Mouse (Mus musculus) heart, postnatal 0 days (tissue): ENCODE measurements around the gene Fam71e2. TPM values are rescaled to one million over a fixed set of nuclear protein-coding genes. Genes with fewer than 3 reads are reported as not detected.

Experiments
- ATAC-seq: fragments of 200-750 bp; cut with Nextera tagmentation; 2 replicates; pipeline ENCODE4 v1.8.0; 2017; ENCODE audit warnings: low read depth, moderate number of reproducible peaks, moderate library complexity; ENCODE audit not compliant: insufficient read depth
- DNase-seq: peaks from one replicate; pipeline ENCODE4 v3.0.0-alpha.2; 2016; ENCODE audit warnings: low spot score
- H3K27ac ChIP-seq: fragments of 300-500 bp; sonication (generic); 2 replicates; pipeline ENCODE4 v1.5.1; 2014; ENCODE audit warnings: low read depth, mild to moderate bottlenecking
- H3K27me3 ChIP-seq: fragments of 300-500 bp; sonication (generic); 2 replicates; pipeline ENCODE4 v1.6.1; 2014; ENCODE audit warnings: low read length, mixed read lengths; ENCODE audit not compliant: control insufficient read depth, insufficient read depth
- H3K36me3 ChIP-seq: fragments of 300-500 bp; sonication (generic); replicated peaks from 2 replicates; pipeline ENCODE4 v1.6.1; 2014; ENCODE audit warnings: low read length, mixed read lengths; ENCODE audit not compliant: control insufficient read depth, insufficient read depth
- H3K4me1 ChIP-seq: fragments of 300-500 bp; sonication (generic); 2 replicates; pipeline ENCODE4 v1.6.1; 2014; ENCODE audit warnings: antibody characterized with exemption; ENCODE audit not compliant: control insufficient read depth, insufficient read depth
- H3K4me2 ChIP-seq: fragments of 300-500 bp; sonication (generic); 2 replicates; pipeline ENCODE4 v1.6.1; 2014; ENCODE audit warnings: low read depth, mild to moderate bottlenecking, low read length, moderate library complexity
- H3K4me3 ChIP-seq: fragments of 300-500 bp; sonication (generic); 2 replicates; pipeline ENCODE4 v1.5.1; 2014; ENCODE audit warnings: low read depth, low read length
- H3K9ac ChIP-seq: fragments of 300-500 bp; sonication (generic); replicated peaks from 2 replicates; pipeline ENCODE4 v1.6.1; 2014; ENCODE audit warnings: low read depth, low read length, mixed read lengths
- H3K9me3 ChIP-seq: fragments of 300-500 bp; sonication (generic); replicated peaks from 2 replicates; pipeline ENCODE4 v1.6.1; 2016; ENCODE audit warnings: low read length; ENCODE audit not compliant: control insufficient read depth
- CTCF ChIP-seq: IDR thresholded peaks from 2 replicates; pipeline ENCODE4 v1.5.1; 2016; ENCODE audit warnings: antibody characterized with exemption, control low read depth, low read depth
- EP300 ChIP-seq: IDR thresholded peaks from 2 replicates; pipeline ENCODE4 v1.6.1; 2016; ENCODE audit warnings: antibody characterized with exemption, low read depth
- WGBS: fragments of 180-500 bp; shearing (Covaris S2); extraction: QIAGEN DNeasy Blood & Tissue Kit; methylation state at CpG from one replicate; pipeline ENCODE4 v1.1.7; 2014; 5-methylcytosine and 5-hydroxymethylcytosine counted together
- polyA plus RNA-seq: library from polyadenylated mRNA; unstranded; fragments of >200 nt; fragmentation: Nextera tagmentation; extraction: Ambion mirVana; gene quantifications from 2 replicates; pipeline ENCODE4 v1.2.1, GENCODE M21; 2015
- total RNA-seq: library from RNA; depleted of rRNA; stranded (reverse); fragments of >200 nt; gene quantifications from 2 replicates; pipeline ENCODE4 v1.2.3, GENCODE M21; 2014; ENCODE audit warnings: low replicate concordance

The Fam71e2 gene
- total and polyA plus RNA-seq, 2 experiments from 2014 or later: not detected

DNA sequence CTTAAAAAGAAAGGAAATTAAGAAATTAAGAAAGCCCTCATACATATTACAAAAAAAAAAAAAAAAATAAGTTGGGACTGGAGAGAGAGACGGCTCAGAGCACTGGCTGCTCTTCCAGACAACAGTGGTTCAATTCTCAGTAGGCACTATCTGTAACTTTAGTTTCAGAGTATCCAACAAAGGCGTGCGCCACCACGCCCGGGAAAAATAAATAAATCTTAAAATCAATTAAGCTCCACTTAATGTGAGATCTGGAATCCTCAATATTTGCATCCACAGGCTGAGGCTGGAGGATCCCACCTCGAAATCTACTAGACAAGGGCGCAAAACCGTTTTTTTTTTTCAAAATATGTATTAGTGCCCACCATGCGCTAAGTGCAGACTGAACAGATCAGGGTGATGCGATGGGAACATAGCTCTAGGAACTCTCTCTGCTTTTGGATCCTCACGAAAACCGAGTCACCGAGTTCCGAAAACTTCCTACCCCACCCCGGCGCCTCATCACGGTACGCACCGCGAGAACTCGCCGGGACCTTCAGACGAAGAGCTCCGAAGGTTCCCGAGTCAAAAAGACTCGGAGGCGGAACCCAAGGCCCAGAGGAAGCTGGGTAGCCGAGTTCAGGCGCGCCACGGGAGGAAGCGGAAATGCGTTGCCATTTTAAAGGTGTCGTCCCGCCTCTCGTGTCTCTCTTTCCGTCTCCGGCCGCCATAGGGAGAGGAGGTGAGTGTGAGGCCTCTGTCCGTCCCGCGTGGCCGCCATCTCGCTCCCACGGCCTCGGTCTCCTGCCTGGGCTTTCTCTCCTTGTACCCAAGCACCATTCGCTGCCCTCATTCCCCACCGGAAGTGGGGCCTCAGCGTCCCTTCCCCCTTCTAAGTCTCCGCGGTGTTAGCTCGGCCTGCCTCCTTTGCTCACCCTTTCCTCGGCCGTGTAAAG lies 21.4 kb upstream of the Fam71e2 start, which contains the start of gene Rpl28:
Gene Rpl28 (plus strand): TSS at position 597 of the 935 bp plus-strand sequence.
- Histone ChIP-seq H3K4me3 (peak within 1 kb of the TSS; percentile 74), H3K36me3 (peaks cover 30% of the 10 kb centered on the region), H3K9ac (peak within 1 kb of the TSS; percentile 88), H3K27me3 (no peaks in the 10 kb centered on the region), H3K27ac (peak within 1 kb of the TSS; percentile 95), H3K4me1 (peaks cover 6% of the 10 kb centered on the region; the same call in 1 of the 2 replicates), H3K4me2 (peak within 1 kb of the TSS; percentile 79), H3K9me3 (no peaks in the 10 kb centered on the region)
- ATAC-seq (peak; percentile 91), DNase-seq (peak; percentile 99)
- WGBS: 1% methylated on average over 50 of the region's 54 CpGs
- no peak for TF ChIP-seq CTCF
- no peak for TF ChIP-seq EP300

GRCm38 (mm10) chr7:4789436-4789935 lies 18.4 kb upstream of the Fam71e2 start, which contains the start of gene Tmem238:
Tmem238 (minus strand) TSS chr7:4789656.
- peaks cover 6% of the 10 kb centered on the region; the same call in 1 of the 2 replicates for H3K4me1 ChIP-seq
- H3K27ac ChIP-seq: peak within 1 kb of the TSS; percentile 56
- peaks cover 8% of the 10 kb centered on the region for H3K36me3 ChIP-seq
- peak within 1 kb of the TSS; percentile 86 for H3K4me2 ChIP-seq
- H3K9ac ChIP-seq: peak within 1 kb of the TSS; percentile 80
- ATAC-seq (no peak), DNase-seq (no peak)
- H3K27me3 ChIP-seq: no peaks in the 10 kb centered on the region
- 8% methylated on average over 40 of the region's 40 CpGs for WGBS
- peak within 1 kb of the TSS; percentile 61 for H3K4me3 ChIP-seq
- no peaks in the 10 kb centered on the region for H3K9me3 ChIP-seq
- TF ChIP-seq CTCF (no peak), EP300 (no peak)

GRCm38 (mm10) chr7:4788499-4789435 lies 17.7 kb upstream of the Fam71e2 start:
- TF ChIP-seq CTCF (peak; percentile 23; the same call in 1 of the 2 replicates), EP300 (no peak)
- Histone ChIP-seq H3K27me3 (no peaks in the 10 kb centered on the region), H3K9ac (peak overlapping the region; percentile 80), H3K4me2 (peak overlapping the region; percentile 86), H3K36me3 (peaks cover under 1% of the 10 kb centered on the region; the same call in 1 of the 2 replicates), H3K4me3 (peak overlapping the region; percentile 61), H3K4me1 (peaks cover 6% of the 10 kb centered on the region; the same call in 1 of the 2 replicates), H3K27ac (peak overlapping the region; percentile 56), H3K9me3 (no peaks in the 10 kb centered on the region)
- peak; percentile 29 for ATAC-seq
- DNase-seq: peak; percentile 58
- WGBS: 2% methylated on average over 55 of the region's 64 CpGs

DNA sequence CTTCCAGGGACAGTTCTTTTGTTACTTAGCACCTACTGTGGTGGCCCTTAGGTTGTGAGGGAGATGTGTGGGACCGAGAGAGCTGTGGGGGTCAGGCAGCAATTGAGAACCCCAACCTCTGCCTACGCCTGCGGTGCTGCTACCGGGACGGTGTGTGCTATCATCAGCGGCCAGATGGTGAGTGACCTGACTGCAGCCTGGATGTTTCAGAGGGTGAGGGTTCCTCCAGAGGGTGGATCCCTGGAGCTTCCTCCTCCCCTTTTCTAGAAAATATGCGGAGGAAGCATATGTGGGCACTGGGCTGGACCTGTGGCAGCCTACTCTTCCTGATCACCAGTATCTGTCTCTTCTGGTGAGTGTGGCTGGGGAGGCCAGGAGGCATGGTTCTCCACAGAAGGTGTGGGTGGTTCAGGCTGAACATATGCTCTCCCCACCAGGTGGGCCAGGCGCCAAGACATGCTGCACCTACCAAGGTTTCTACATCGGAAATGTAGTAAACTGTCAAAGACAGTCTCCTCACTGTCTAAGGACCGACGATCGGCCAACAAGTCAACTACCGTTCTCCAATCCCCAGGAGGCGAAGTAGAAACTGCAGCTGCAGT lies 12.7 kb upstream of the Fam71e2 start:
- DNase-seq (no peak), ATAC-seq (no peak)
- H3K4me2 ChIP-seq: no peak overlapping the region
- no peak overlapping the region for H3K4me3 ChIP-seq
- no peaks in the 10 kb centered on the region for H3K36me3 ChIP-seq
- no peak overlapping the region for H3K27ac ChIP-seq
- peaks cover 15% of the 10 kb centered on the region for H3K27me3 ChIP-seq
- no peaks in the 10 kb centered on the region for H3K9me3 ChIP-seq
- H3K4me1 ChIP-seq: peaks cover 5% of the 10 kb centered on the region; the same call in 1 of the 2 replicates
- no peak overlapping the region for H3K9ac ChIP-seq
- TF ChIP-seq CTCF (no peak), EP300 (no peak)
- 58% methylated on average over 14 of the region's 14 CpGs for WGBS
